Mouse (Mus musculus): ENCODE measurements at regions not wholly inside any gene's neighbourhood (a gene's known extent, or its start where the extent isn't known, plus 50 kb on each side); places are given as distances from the start of the nearest gene placed in this dataset.

- Histone ChIP-seq H3K27ac (no peak overlapping the region), H3K27me3 (no peaks in the 10 kb centered on the region), H3K4me2 (no peak overlapping the region), H3K36me3 (no peaks in the 10 kb centered on the region), H3K4me3 (replicated peaks) (no peak overlapping the region), H3K9me3 (replicated peaks) (no peaks in the 10 kb centered on the region), H3K9ac (no peak overlapping the region), H3K4me1 (no peaks in the 10 kb centered on the region)
- 77% methylated on average over 1 of the region's 1 CpGs for WGBS
- no peak for ATAC-seq (replicated peaks; ENCODE audit: low FRiP score)
Measured at GRCm38 (mm10) chr4:31274131-31274530, 689.8 kb upstream of the Map3k7 start.

GRCm38 (mm10) chr4:31290301-31290975 lies 673.5 kb upstream of the Map3k7 start:
- 53% methylated on average over 5 of the region's 5 CpGs for WGBS
- H3K4me3 ChIP-seq (replicated peaks): no peak overlapping the region

GRCm38 (mm10) chr4:31293752-31294151 lies 670.1 kb upstream of the Map3k7 start:
- no peaks in the 10 kb centered on the region for H3K36me3 ChIP-seq
- H3K4me1 ChIP-seq: no peaks in the 10 kb centered on the region
- H3K9ac ChIP-seq: no peak overlapping the region
- no peak overlapping the region for H3K4me2 ChIP-seq
- 31% methylated on average over 2 of the region's 2 CpGs for WGBS
- no peak for ATAC-seq (replicated peaks; ENCODE audit: low FRiP score)
- H3K9me3 ChIP-seq (replicated peaks): no peaks in the 10 kb centered on the region
- no peak overlapping the region for H3K27ac ChIP-seq
- no peak overlapping the region for H3K4me3 ChIP-seq (replicated peaks)
- no peaks in the 10 kb centered on the region for H3K27me3 ChIP-seq

More at GRCm38 (mm10) chr4:31290301-31290975, 673.5 kb upstream of the Map3k7 start:
- Histone ChIP-seq H3K27me3 (no peaks in the 10 kb centered on the region), H3K9me3 (replicated peaks) (no peaks in the 10 kb centered on the region), H3K36me3 (no peaks in the 10 kb centered on the region), H3K9ac (no peak overlapping the region), H3K4me1 (no peaks in the 10 kb centered on the region), H3K4me2 (no peak overlapping the region), H3K27ac (no peak overlapping the region)
- no peak for ATAC-seq (replicated peaks; ENCODE audit: low FRiP score)

- H3K4me3 ChIP-seq (replicated peaks): no peak overlapping the region
- no peaks in the 10 kb centered on the region for H3K36me3 ChIP-seq
Measured at GRCm38 (mm10) chr4:31297848-31298247, 666.0 kb upstream of the Map3k7 start.

GRCm38 (mm10) chr4:31319269-31319668 lies 644.6 kb upstream of the Map3k7 start:
- ATAC-seq (replicated peaks; ENCODE audit: low FRiP score): no peak
- Histone ChIP-seq H3K27ac (no peak overlapping the region), H3K9me3 (replicated peaks) (no peaks in the 10 kb centered on the region), H3K9ac (no peak overlapping the region), H3K36me3 (no peaks in the 10 kb centered on the region), H3K4me1 (no peaks in the 10 kb centered on the region), H3K4me2 (no peak overlapping the region), H3K4me3 (replicated peaks) (no peak overlapping the region), H3K27me3 (no peaks in the 10 kb centered on the region)
- WGBS: 72% methylated on average over 6 of the region's 6 CpGs

More at GRCm38 (mm10) chr4:31297848-31298247, 666.0 kb upstream of the Map3k7 start:
- H3K27me3 ChIP-seq: no peaks in the 10 kb centered on the region
- 90% methylated on average over 3 of the region's 3 CpGs for WGBS
- no peak overlapping the region for H3K9ac ChIP-seq
- ATAC-seq (replicated peaks; ENCODE audit: low FRiP score): no peak
- no peak overlapping the region for H3K4me2 ChIP-seq
- H3K27ac ChIP-seq: no peak overlapping the region
- H3K9me3 ChIP-seq (replicated peaks): no peaks in the 10 kb centered on the region
- H3K4me1 ChIP-seq: no peaks in the 10 kb centered on the region

GRCm38 (mm10) chr4:31320734-31321507 lies 643.0 kb upstream of the Map3k7 start:
- H3K9ac ChIP-seq: no peak overlapping the region

GRCm38 (mm10) chr4:31323816-31324215 lies 640.1 kb upstream of the Map3k7 start:
- no peak overlapping the region for H3K4me2 ChIP-seq
- ATAC-seq (replicated peaks; ENCODE audit: low FRiP score): no peak
- H3K9ac ChIP-seq: no peak overlapping the region
- H3K4me1 ChIP-seq: no peaks in the 10 kb centered on the region
- WGBS: 94% methylated on average over 3 of the region's 3 CpGs
- H3K9me3 ChIP-seq (replicated peaks): no peaks in the 10 kb centered on the region
- H3K36me3 ChIP-seq: no peaks in the 10 kb centered on the region
- no peak overlapping the region for H3K27ac ChIP-seq
- H3K27me3 ChIP-seq: no peaks in the 10 kb centered on the region
- H3K4me3 ChIP-seq (replicated peaks): no peak overlapping the region

More at GRCm38 (mm10) chr4:31320734-31321507, 643.0 kb upstream of the Map3k7 start:
- Histone ChIP-seq H3K27ac (no peak overlapping the region), H3K9me3 (replicated peaks) (no peaks in the 10 kb centered on the region), H3K4me2 (no peak overlapping the region), H3K4me3 (replicated peaks) (no peak overlapping the region), H3K27me3 (no peaks in the 10 kb centered on the region), H3K4me1 (no peaks in the 10 kb centered on the region), H3K36me3 (no peaks in the 10 kb centered on the region)
- no peak for ATAC-seq (replicated peaks; ENCODE audit: low FRiP score)
- WGBS: 75% methylated on average over 8 of the region's 8 CpGs

- Histone ChIP-seq H3K4me3 (replicated peaks) (no peak overlapping the region), H3K9ac (no peak overlapping the region), H3K27ac (no peak overlapping the region), H3K9me3 (replicated peaks) (no peaks in the 10 kb centered on the region), H3K27me3 (no peaks in the 10 kb centered on the region), H3K4me2 (no peak overlapping the region), H3K4me1 (no peaks in the 10 kb centered on the region), H3K36me3 (no peaks in the 10 kb centered on the region)
- ATAC-seq (replicated peaks; ENCODE audit: low FRiP score): no peak
- WGBS: 83% methylated on average over 5 of the region's 5 CpGs
Measured at GRCm38 (mm10) chr4:31328798-31329197, 635.1 kb upstream of the Map3k7 start.

- H3K4me3 ChIP-seq (replicated peaks): no peak overlapping the region
- no peaks in the 10 kb centered on the region for H3K9me3 ChIP-seq (replicated peaks)
- no peaks in the 10 kb centered on the region for H3K36me3 ChIP-seq
- no peaks in the 10 kb centered on the region for H3K27me3 ChIP-seq
- no peak overlapping the region for H3K4me2 ChIP-seq
- no peak overlapping the region for H3K27ac ChIP-seq
- ATAC-seq (replicated peaks; ENCODE audit: low FRiP score): no peak
- no peak overlapping the region for H3K9ac ChIP-seq
- no peaks in the 10 kb centered on the region for H3K4me1 ChIP-seq
Measured at GRCm38 (mm10) chr4:31331053-31331452, 632.8 kb upstream of the Map3k7 start.

- Histone ChIP-seq H3K4me2 (no peak overlapping the region), H3K27me3 (no peaks in the 10 kb centered on the region), H3K36me3 (no peaks in the 10 kb centered on the region), H3K9ac (no peak overlapping the region), H3K9me3 (replicated peaks) (no peaks in the 10 kb centered on the region), H3K4me1 (no peaks in the 10 kb centered on the region), H3K27ac (no peak overlapping the region), H3K4me3 (replicated peaks) (no peak overlapping the region)
- 69% methylated on average over 3 of the region's 3 CpGs for WGBS
- ATAC-seq (replicated peaks; ENCODE audit: low FRiP score): no peak
Measured at GRCm38 (mm10) chr4:31335686-31336085, 628.2 kb upstream of the Map3k7 start.

GRCm38 (mm10) chr4:31337980-31338379 lies 625.9 kb upstream of the Map3k7 start:
- H3K9me3 ChIP-seq (replicated peaks): no peaks in the 10 kb centered on the region
- no peak overlapping the region for H3K9ac ChIP-seq
- H3K4me2 ChIP-seq: no peak overlapping the region
- no peak overlapping the region for H3K27ac ChIP-seq
- no peak for ATAC-seq (replicated peaks; ENCODE audit: low FRiP score)
- H3K36me3 ChIP-seq: no peaks in the 10 kb centered on the region
- no peaks in the 10 kb centered on the region for H3K4me1 ChIP-seq
- 47% methylated on average over 4 of the region's 4 CpGs for WGBS
- no peak overlapping the region for H3K4me3 ChIP-seq (replicated peaks)
- no peaks in the 10 kb centered on the region for H3K27me3 ChIP-seq

GRCm38 (mm10) chr4:31343312-31344248 lies 620.3 kb upstream of the Map3k7 start:
- Histone ChIP-seq H3K9me3 (replicated peaks) (no peaks in the 10 kb centered on the region), H3K27me3 (no peaks in the 10 kb centered on the region), H3K27ac (0 out of 2 replicates have a peak overlapping the region, but pooled peaks have one; percentile 20), H3K4me2 (no peak overlapping the region), H3K36me3 (no peaks in the 10 kb centered on the region), H3K4me1 (0 out of 2 replicates have a peak, but pooled peaks cover 3% of the 10 kb centered on the region), H3K9ac (no peak overlapping the region), H3K4me3 (replicated peaks) (no peak overlapping the region)
- ATAC-seq (replicated peaks; ENCODE audit: low FRiP score): no peak
- WGBS: 47% methylated on average over 5 of the region's 5 CpGs

Measured in kidney, embryonic 15.5 days (tissue).